Mouse (Mus musculus): ENCODE data around the gene Pakap. TPM values are rescaled to one million over a fixed set of nuclear protein-coding genes. Genes with fewer than 3 reads are reported as not detected.
A peak's percentile ranks its signal among the peaks of the same experiment; 100 is the strongest.

The Pakap gene
- polyA plus RNA-seq, 1 experiment from 2014 or later: 4.7 TPM

DNA sequence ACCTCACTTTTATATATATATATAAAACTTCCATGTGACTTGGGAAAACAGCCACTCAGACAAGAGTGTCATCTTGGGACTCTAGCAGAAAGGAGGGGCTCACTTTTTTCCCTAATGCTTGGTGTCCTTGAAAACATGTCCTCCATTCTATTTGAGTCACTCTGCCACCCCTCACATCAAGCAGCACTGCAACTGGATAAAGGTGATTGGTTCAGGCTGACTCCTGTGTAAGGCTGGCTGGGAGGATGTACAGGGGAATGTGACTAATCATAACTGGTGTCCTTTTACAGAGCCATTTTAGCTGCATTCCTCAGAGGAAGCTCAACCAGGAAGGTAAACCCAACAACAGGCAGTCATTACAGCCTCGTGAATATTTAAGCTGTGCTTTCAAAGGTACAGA, 67.0 kb downstream of the Pakap start:
- 53% methylated on average over 1 of the region's 1 CpGs for WGBS
- Histone ChIP-seq H3K9ac (no peak overlapping the region), H3K36me3 (ENCODE audit: poor library complexity, severe bottlenecking) (no peaks in the 10 kb centered on the region), H3K27ac (no peak overlapping the region), H3K4me1 (peaks cover 6% of the 10 kb centered on the region), H3K9me3 (replicated peaks) (no peaks in the 10 kb centered on the region), H3K4me3 (no peak overlapping the region), H3K4me2 (no peak overlapping the region), H3K27me3 (no peaks in the 10 kb centered on the region)
- ATAC-seq: no peak

DNA sequence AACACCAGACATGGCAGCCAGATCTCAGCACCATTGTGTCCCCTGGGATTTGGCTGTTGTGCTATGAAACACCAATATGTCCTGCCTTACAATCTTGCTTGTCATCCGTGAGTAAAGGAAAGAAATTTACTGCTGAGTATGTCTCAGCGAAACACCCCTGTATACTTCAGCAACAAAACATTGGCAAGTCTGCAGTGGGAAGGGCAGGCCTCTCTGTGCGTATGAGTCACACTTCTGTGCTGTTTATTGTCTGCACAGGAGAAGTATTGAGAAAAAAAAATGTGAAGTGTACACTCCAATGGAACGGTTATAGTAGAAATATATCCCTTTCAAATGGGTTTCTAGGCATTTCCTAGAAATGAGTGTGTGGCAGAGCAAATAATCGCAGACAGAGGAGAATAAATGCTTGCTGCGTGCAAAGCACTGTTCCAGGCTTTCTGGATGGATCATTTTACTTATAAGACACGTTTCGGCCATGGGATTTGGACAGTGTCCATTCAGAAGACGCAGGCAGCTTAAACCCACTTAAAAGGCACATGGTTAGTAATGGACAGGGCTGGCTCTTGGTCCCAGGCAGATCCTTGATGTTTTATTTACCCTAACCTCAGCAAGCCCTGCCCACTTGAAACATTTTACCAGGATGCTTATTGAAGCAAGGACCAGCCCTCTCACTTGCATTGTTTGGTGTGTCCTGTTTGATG, 69.0 kb downstream of the Pakap start:
- Histone ChIP-seq H3K4me3 (no peak overlapping the region), H3K9ac (no peak overlapping the region), H3K4me2 (peak overlapping the region; percentile 70), H3K27ac (no peak overlapping the region), H3K4me1 (peaks cover 6% of the 10 kb centered on the region), H3K9me3 (replicated peaks) (no peaks in the 10 kb centered on the region), H3K36me3 (ENCODE audit: poor library complexity, severe bottlenecking) (no peaks in the 10 kb centered on the region), H3K27me3 (no peaks in the 10 kb centered on the region)
- 0 out of 2 replicates have a peak, but pooled peaks have one; percentile 9 for ATAC-seq
- 66% methylated on average over 9 of the region's 9 CpGs for WGBS

DNA sequence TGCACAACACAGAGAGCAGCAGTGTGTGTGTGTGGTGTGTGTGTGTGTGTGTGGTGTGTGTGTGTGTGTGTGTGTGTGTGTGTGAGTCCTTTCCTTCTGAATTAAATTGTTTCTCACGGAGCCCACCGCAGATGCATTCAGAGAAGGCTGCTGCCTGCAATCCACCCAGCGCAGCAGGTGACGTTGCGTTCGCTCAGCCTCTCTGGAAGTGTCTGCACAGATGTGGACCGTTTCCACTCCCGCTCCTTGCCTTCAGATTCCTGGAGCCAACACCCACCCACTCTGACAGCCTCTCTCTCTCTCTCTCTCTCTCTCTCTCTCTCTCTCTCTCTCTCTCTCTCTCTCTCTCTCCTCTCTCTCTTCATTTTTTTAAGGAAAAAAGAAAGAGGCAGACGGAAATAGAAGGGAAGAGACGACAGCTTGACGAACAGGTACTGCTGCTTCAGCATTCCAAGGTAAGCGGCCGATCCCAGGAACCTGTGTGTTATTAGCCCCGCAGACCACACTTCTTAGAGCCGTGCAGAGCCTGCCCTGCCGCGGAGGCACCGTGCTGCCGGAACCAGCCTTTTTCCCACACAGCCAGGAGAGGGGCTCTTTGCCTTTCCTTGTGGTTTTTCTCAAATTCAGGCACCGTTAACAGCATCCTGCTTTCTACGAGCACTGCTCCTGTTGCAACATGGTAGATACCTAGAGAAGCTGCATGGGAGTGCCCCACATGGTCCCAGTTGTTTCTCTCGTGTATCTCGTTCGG, 69.8 kb downstream of the Pakap start:
- Histone ChIP-seq H3K4me3 (peak overlapping the region; percentile 42), H3K4me1 (peaks cover 6% of the 10 kb centered on the region), H3K36me3 (ENCODE audit: poor library complexity, severe bottlenecking) (no peaks in the 10 kb centered on the region), H3K27ac (peak overlapping the region; percentile 61; the same call in 1 of the 2 replicates), H3K9ac (peak overlapping the region; percentile 62), H3K27me3 (no peaks in the 10 kb centered on the region), H3K4me2 (peak overlapping the region; percentile 70), H3K9me3 (replicated peaks) (no peaks in the 10 kb centered on the region)
- WGBS: 17% methylated on average over 24 of the region's 24 CpGs
- peak; percentile 86 for ATAC-seq

DNA sequence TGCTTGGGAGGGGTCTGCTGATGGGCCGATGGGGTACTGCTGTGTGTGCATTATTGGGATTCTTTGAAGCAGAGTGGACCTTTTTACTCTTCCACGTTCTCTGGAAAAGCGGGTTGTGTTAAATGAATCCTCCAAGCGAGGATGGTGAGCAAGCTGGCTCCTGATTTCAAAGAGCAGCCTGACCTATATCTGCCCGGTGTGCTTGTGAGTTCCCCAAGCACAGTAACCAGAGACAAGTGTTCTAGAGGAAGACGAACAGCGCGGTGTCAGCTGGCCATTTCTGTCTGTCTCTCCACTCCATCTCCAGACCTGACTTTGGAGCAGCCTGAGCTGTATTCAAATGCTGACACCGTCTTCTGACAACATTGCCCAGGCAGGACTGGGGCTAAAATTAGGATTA, 71.0 kb downstream of the Pakap start:
- no peaks in the 10 kb centered on the region for H3K27me3 ChIP-seq

DNA sequence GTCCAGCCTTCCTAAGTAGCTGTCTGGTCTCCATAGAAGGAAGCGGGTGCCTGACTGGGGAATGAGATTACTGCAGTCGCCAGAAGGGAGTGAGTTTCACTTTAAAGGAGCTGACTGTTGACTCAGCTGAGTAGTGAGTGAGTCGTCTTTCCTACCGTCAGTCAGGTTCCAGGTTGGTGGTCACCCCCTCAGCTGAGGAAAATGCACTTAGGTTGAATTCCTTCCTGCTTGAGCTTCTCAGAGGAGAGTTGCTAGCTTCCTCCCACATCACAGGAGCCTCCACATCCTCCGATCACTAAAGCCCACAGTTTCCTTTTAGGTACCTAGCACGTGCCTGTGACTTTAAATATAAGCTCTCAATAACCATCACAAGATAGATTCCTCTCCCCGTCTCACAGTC, 72.2 kb downstream of the Pakap start:
- Histone ChIP-seq H3K36me3 (ENCODE audit: poor library complexity, severe bottlenecking) (no peaks in the 10 kb centered on the region), H3K9ac (no peak overlapping the region), H3K9me3 (replicated peaks) (no peaks in the 10 kb centered on the region), H3K4me1 (peaks cover 6% of the 10 kb centered on the region), H3K4me2 (no peak overlapping the region), H3K4me3 (no peak overlapping the region), H3K27ac (no peak overlapping the region), H3K27me3 (no peaks in the 10 kb centered on the region)
- WGBS: 58% methylated on average over 7 of the region's 7 CpGs
- ATAC-seq: no peak

More for the DNA sequence above, 71.0 kb downstream of the Pakap start:
- Histone ChIP-seq H3K4me3 (no peak overlapping the region), H3K9ac (no peak overlapping the region), H3K27ac (no peak overlapping the region), H3K36me3 (ENCODE audit: poor library complexity, severe bottlenecking) (no peaks in the 10 kb centered on the region), H3K4me1 (peaks cover 6% of the 10 kb centered on the region), H3K4me2 (peak overlapping the region; percentile 70), H3K9me3 (replicated peaks) (no peaks in the 10 kb centered on the region)
- WGBS: 72% methylated on average over 9 of the region's 9 CpGs
- no peak for ATAC-seq

DNA sequence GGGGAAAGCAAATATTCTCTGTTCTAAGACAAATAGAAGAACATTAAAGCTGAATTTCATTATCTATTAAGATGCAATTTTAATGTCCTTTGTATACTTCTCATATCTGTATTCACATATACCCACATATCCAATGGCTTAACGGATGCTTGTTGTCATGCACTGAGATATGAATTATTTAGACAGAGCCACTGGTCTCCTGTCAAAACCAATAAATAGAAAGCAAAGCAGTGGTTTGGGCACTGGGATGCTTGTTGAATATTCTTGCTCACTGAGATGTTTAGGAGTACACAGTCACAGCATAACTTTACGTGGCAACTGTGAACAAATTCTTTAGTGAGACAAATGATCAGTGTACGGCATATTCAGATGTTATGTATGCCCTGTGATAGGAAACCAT, 73.0 kb downstream of the Pakap start:
- Histone ChIP-seq H3K4me3 (no peak overlapping the region), H3K27ac (no peak overlapping the region), H3K36me3 (ENCODE audit: poor library complexity, severe bottlenecking) (no peaks in the 10 kb centered on the region), H3K27me3 (no peaks in the 10 kb centered on the region), H3K9me3 (replicated peaks) (no peaks in the 10 kb centered on the region), H3K9ac (no peak overlapping the region), H3K4me1 (peaks cover 6% of the 10 kb centered on the region), H3K4me2 (no peak overlapping the region)
- ATAC-seq: no peak
- 92% methylated on average over 3 of the region's 3 CpGs for WGBS

DNA sequence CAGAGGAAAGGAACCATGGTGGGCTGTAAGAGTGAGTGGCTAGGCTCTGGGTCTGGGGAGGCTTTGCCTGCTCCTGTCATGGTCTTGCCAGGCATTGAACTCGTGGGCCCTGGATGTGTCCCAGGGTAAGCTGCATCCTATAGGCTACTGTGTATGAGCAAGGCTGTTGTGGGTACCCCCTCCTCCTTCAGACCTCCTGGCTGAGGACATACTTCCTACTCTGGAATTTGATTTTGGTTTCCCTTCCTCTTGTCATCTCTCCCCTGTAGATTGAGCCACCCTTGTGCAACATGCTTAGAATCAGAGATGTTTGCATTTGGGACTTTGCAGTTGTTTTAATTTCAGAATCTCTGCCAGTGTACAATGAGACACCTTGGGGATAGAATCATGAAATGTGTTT, 83.0 kb downstream of the Pakap start:
- H3K4me3 ChIP-seq: no peak overlapping the region
- H3K27ac ChIP-seq: no peak overlapping the region
- no peak for ATAC-seq
- H3K4me2 ChIP-seq: no peak overlapping the region
- WGBS: 86% methylated on average over 1 of the region's 1 CpGs
- H3K9me3 ChIP-seq (replicated peaks): no peaks in the 10 kb centered on the region
- H3K36me3 ChIP-seq (ENCODE audit: poor library complexity, severe bottlenecking): no peaks in the 10 kb centered on the region
- H3K9ac ChIP-seq: no peak overlapping the region
- no peaks in the 10 kb centered on the region for H3K27me3 ChIP-seq
- H3K4me1 ChIP-seq: no peaks in the 10 kb centered on the region

DNA sequence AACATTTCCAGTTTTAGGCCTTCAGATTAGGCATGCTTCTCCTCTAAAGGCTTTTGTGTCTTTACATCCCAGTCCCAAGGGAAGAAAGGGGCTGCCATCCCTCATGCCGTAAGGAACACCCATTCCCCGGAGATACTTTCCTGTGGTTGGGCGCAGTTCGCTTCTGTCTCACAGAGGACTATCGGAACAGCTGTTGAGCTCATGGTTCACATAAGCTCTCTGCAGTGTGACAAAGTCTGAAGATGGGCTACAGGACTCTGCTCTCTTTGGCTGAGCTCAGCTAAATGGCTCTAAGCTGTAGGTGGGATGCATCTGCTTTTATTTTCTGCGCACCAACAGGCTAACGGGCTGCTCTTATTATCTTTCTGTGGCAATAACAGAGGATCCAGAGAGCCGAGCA, 83.6 kb downstream of the Pakap start:
- Histone ChIP-seq H3K9me3 (replicated peaks) (no peaks in the 10 kb centered on the region), H3K4me1 (no peaks in the 10 kb centered on the region), H3K4me3 (no peak overlapping the region), H3K4me2 (no peak overlapping the region), H3K27ac (no peak overlapping the region), H3K27me3 (no peaks in the 10 kb centered on the region), H3K9ac (no peak overlapping the region), H3K36me3 (ENCODE audit: poor library complexity, severe bottlenecking) (no peaks in the 10 kb centered on the region)
- no peak for ATAC-seq
- WGBS: 86% methylated on average over 8 of the region's 8 CpGs

DNA sequence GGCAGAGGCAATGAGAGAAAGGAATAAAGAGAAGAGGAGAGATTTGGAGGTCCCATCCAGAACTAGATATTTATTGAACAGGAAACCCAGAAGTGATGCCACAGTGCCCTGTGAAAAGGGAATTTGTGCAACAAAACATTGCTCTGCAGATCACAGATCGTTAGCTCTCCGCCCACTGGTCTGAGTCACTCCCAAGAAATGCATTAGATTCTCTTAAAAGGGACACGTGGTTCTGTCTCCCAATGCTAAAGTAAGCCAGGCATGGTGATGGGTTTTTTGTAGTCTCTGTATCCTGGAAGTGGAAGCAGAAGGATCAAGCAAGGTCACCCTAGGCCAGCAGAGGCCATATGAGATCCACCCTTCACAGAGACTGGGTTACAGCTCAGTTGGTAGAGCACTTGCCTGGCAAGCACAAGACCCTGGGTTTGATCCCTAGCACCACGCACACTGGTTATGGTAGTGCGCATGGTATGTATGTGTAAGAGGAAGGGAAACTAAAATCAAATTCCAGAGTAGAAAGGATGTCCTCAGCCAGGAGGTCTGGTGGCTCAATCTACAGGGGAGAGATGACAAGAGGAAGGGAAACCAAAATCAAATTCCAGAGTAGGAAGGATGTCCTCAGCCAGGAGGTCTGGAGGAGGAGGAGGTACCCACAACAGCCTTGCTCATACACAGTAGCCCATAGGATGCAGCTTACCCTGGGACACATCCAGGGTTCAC, 84.4 kb downstream of the Pakap start:
- no peak for ATAC-seq
- H3K9me3 ChIP-seq (replicated peaks): no peaks in the 10 kb centered on the region
- H3K9ac ChIP-seq: no peak overlapping the region
- 80% methylated on average over 5 of the region's 5 CpGs for WGBS
- no peak overlapping the region for H3K27ac ChIP-seq
- H3K4me1 ChIP-seq: no peaks in the 10 kb centered on the region
- H3K36me3 ChIP-seq (ENCODE audit: poor library complexity, severe bottlenecking): no peaks in the 10 kb centered on the region
- no peaks in the 10 kb centered on the region for H3K27me3 ChIP-seq
- H3K4me3 ChIP-seq: no peak overlapping the region
- no peak overlapping the region for H3K4me2 ChIP-seq

DNA sequence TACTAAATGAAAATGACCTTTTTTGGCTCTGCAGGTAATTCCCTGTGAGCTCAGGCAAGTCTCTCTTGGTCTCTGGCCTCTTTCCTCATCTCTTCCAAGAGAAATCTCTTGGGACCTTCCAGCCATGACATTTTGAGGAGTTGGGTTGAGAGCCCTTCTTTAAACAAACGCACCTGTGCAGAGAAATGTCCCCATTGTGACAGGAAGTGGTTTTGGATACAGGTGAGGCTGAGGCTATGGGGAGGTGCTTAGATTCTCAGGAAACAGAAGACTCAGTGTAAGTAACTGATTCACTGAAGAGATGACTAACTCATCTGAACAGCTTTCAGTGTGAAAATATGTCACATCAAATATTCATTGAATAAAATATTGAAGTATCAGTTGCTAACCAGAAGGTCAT, 88.0 kb downstream of the Pakap start:
- WGBS: 86% methylated on average over 1 of the region's 1 CpGs
- no peaks in the 10 kb centered on the region for H3K36me3 ChIP-seq (ENCODE audit: poor library complexity, severe bottlenecking)
- no peak overlapping the region for H3K4me2 ChIP-seq
- H3K27me3 ChIP-seq: no peaks in the 10 kb centered on the region
- no peak overlapping the region for H3K9ac ChIP-seq
- H3K4me1 ChIP-seq: peaks cover 14% of the 10 kb centered on the region
- H3K4me3 ChIP-seq: no peak overlapping the region
- H3K9me3 ChIP-seq (replicated peaks): no peaks in the 10 kb centered on the region; the same call in 1 of the 2 replicates
- ATAC-seq: no peak
- no peak overlapping the region for H3K27ac ChIP-seq

DNA sequence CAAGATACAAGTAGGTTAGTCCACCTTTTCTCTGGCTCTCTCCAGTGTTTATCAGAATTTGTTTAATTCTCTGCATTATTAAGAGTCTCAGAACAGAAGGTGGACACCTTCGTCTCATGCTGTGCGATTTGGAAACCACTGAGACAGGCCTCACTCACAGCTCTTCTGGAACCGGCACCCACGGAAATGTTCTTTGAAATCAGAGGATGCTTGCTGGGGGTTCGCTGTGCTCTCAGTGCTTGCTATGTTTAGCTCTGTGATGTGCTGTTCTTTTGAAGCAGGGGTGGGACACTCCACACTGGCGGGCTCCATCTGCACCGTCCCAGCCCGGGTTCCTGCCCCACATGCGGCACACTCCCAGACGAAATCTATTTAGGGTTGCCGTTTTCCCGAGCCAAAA, 88.4 kb downstream of the Pakap start:
- Histone ChIP-seq H3K4me3 (no peak overlapping the region), H3K27ac (no peak overlapping the region), H3K4me2 (no peak overlapping the region), H3K4me1 (peaks cover 14% of the 10 kb centered on the region), H3K9ac (no peak overlapping the region), H3K9me3 (replicated peaks) (no peaks in the 10 kb centered on the region; the same call in 1 of the 2 replicates), H3K36me3 (ENCODE audit: poor library complexity, severe bottlenecking) (no peaks in the 10 kb centered on the region), H3K27me3 (no peaks in the 10 kb centered on the region)
- 95% methylated on average over 12 of the region's 12 CpGs for WGBS
- ATAC-seq: no peak

DNA sequence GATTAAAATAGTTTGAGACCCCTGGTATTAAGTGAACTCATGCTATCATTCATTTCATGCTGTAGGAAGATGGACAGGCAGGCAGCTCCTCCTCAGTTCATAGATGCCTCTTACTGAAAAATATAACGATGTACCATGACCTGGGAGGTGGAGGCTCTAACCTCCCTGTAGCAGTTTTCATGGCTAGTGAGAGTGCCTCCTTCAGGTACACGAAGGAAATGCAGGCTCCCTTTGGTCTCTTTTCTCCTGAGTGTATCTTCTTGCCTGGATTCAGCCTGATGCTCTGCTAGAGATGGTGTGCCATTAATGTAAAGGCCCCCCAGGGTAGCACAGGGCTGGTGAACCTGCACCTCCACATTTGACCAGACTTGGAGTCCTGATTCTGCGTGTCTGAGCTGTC, 88.9 kb downstream of the Pakap start:
- no peaks in the 10 kb centered on the region for H3K36me3 ChIP-seq (ENCODE audit: poor library complexity, severe bottlenecking)
- 89% methylated on average over 3 of the region's 3 CpGs for WGBS
- no peak overlapping the region for H3K4me2 ChIP-seq
- H3K27me3 ChIP-seq: no peaks in the 10 kb centered on the region
- H3K27ac ChIP-seq: no peak overlapping the region
- ATAC-seq: no peak
- no peaks in the 10 kb centered on the region; the same call in 1 of the 2 replicates for H3K9me3 ChIP-seq (replicated peaks)
- H3K4me1 ChIP-seq: peaks cover 14% of the 10 kb centered on the region
- H3K9ac ChIP-seq: no peak overlapping the region
- H3K4me3 ChIP-seq: no peak overlapping the region

All from forebrain, embryonic 13.5 days (tissue).